Mouse (Mus musculus) thymus, postnatal 36 days (tissue): ENCODE measurements around the gene Strip1.
"Not testable (repeated sequence)": the region's sequence is repeated elsewhere in the genome, so short reads cannot be mapped to it uniquely, and the experiment has no call there.

Experiments used
- DNase-seq, 2 experiments: peaks; one replicate each; pipeline ENCODE4 v3.0.0; 2022; ENCODE audit warnings: mixed read lengths in 2 of 2

The Strip1 gene

GRCm38 (mm10) chr3:107631523-107631958 lies at the start of gene Strip1:
Strip1 (minus strand) TSS chr3:107631694.
- peak; percentile 87 to 90 for DNase-seq

- DNase-seq, result no peak
Measured at GRCm38 (mm10) chr3:107680790-107681576, 49.5 kb upstream of the Strip1 start.

GRCm38 (mm10) chr3:107671509-107671908 lies 40.0 kb upstream of the Strip1 start:
- no peak for DNase-seq

DNA sequence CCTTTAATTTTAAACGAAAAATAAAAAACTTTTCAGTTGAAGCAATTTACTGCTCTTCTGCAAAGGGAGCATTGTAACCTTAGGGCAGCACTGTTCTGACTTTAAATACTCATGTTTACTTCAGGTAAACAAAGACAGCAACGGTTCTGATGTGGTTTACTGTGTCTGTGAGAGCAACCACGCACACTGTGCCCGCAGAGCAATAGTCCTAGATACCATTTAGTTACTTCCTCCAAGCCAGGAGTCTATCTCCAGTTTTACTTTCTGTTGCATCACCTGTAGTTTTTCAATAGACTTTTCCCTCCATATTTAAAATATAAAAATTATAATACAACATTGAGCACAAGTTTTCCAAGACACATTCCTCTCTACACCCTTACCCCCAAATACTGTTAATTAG lies 39.0 kb upstream of the Strip1 start:
- no peak for DNase-seq

DNA sequence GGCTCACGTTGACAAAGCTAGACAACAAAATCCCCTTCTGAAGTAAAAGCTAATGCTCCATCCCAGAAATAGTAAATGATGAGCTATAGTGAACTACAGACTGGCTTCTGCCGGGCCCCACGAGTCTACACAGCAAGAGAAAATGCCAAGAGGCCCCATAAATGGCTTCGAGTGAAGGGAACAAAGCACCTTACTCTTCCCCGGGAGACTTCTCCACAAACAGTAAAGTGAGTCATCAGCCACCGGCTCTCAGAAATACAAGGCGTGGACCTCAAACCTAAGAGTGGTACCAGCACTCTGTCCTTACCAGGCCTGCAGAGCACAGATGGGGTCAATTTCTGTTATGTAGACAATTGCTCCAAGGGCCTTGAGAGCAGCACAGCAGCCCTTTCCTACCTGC lies 37.3 kb upstream of the Strip1 start:
- DNase-seq, result no peak

DNA sequence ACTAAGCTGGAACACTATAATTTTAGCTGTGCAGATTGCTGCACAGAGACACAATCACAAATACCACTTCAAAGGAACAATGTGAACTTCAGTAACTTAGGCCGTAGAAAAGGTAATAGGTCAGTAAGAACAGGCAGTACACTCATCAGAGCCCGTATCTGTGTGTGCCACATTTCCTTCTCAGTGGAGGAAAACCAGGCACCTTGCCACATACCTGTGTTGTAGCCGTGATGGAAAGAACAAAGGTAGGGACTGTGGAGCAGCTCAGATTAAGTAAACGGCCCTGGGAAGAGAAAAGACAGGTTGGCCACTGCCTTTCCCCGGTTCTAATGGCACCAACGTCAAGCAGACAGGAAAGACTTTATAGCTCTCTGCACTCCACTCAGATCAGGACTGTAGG lies 35.9 kb upstream of the Strip1 start:
- DNase-seq, result no peak

DNA sequence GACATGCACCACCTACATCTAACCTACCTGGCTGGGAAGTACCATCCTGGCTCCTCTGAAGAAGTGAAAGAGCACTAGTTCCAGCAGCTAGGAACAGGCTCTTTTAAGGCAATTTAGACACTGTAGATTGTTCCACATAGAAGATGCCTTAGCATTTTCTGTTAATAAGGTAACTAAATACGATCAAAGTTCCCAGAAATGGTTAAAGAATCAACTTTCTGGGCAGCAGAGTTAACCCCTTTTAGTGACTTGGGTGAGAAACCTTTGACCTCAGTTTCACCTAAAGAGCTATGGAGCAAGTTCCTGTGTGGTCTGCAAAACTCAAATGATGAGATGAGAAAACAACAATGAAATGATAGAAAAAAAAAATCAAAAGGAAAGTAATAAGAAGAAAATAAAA lies 33.1 kb upstream of the Strip1 start:
- DNase-seq, result no peak

GRCm38 (mm10) chr3:107659000-107659399 lies 27.5 kb upstream of the Strip1 start:
- DNase-seq, result no peak

GRCm38 (mm10) chr3:107656888-107657287 lies 25.4 kb upstream of the Strip1 start:
- DNase-seq, result no peak

GRCm38 (mm10) chr3:107656151-107656550 lies 24.7 kb upstream of the Strip1 start:
- DNase-seq, result no peak

DNA sequence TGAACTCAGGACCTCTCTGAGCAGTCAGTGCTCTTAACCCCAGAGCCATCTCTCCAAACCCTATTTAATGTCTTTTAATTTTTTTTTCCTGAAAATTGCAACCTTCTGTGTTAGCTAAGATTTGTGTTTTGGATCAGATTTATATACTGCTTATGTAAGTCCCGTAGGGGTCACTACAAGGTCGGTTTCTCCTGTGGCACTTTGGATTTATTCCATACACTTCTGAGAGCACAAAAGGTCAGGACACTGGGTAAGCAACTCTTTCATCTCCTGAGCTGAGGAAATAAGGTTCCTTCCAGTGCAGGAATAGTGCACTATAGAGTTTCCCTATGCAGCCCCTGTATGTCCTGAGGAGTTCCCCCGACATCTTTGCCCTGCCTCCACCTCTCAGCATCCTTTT lies 24.0 kb upstream of the Strip1 start:
- DNase-seq, result no peak

- no peak for DNase-seq
Measured at GRCm38 (mm10) chr3:107654861-107655260, 23.4 kb upstream of the Strip1 start.

- no peak for DNase-seq
Measured at GRCm38 (mm10) chr3:107652968-107653367, 21.5 kb upstream of the Strip1 start.

- DNase-seq, result not testable (repeated sequence)
Measured at GRCm38 (mm10) chr3:107650276-107650675, 18.8 kb upstream of the Strip1 start.

GRCm38 (mm10) chr3:107646947-107647346 lies 15.5 kb upstream of the Strip1 start:
- no peak for DNase-seq

DNA sequence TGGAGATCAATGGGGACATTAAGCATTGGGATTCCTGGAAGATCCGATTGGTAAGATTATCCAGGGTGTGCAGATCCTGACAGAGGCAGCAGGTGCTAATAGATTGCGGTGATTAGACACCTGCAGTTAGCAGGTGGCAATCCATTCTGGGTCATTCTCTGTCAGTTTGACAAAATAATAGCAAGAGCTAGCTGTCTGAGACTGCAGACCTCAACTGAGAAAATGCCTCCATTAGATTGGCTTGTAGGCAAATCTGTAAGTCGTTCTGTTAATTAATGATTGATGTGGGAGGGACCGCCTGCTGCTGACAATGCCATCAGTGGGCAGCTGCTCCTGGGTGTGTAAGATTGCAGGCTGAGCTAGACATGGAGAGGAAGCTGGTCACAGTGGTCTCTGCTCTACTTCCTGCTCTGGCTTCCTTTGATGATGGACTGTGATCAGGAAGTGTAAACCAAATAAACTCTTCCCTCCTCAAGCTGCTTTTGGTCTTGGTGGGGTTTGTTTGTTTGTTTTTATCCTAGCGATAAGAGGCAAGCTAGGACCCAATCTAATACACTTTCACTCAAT lies 6.2 kb upstream of the Strip1 start:
- DNase-seq, result no peak

DNA sequence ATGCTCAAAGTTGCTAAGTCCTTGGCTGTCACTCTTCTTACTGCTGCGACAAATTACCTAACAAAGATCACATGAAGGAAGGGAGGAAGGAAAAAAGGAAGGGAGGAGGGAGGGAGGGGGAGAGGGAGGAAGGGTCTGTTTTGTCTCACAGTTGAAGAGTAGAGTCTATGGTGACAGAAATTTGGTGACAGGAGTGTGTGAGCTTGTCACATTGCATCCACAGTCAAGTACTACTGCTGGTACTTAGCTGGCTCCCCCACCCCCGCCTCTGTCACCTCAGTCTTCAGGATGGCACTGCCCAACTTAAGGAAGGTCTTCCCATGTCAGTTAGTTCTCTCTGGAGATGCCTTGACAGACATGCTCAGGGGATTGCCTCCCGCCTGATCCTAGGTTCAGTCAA lies 4.7 kb upstream of the Strip1 start:
- no peak for DNase-seq

- no peak for DNase-seq
Measured at GRCm38 (mm10) chr3:107635836-107636235, 4.3 kb upstream of the Strip1 start.

DNA sequence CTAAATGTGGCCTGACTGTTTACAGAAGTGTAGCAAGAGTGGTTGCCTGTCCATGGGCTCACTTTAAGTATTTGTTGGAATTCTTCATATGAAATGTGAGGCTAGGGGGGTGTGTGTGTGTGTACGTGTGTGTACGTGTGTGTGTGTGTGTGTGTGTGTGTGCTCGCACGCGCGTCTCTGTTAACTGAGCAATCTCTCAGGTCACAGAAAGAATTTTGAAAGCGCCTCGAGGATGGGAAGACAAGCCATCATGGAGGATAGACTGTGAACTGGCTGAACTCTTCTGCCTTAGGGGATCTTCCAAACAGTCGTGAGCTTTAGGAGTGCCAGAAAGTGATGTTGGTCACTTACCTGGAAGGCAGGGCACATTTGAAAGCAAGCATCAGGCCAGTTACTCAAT lies 2.4 kb upstream of the Strip1 start:
- no peak for DNase-seq

DNA sequence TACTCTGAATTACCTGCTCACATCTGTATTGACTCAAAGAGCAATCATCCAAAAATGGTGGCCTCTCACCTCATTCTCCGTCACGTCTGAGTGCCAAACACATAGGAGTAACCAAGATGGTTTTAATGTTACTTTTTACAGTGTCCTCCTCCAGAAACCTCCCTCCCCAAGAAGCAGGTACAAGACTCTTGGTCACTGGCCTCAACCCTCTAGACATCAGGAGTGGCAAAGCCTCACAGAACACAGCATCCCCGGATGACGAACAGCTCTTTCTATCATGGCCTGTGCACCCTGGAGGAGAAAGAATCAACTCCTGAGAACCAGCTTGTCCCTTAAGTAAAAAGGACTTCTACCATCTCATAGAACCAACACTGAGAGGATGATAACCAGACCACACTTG lies 1.3 kb upstream of the Strip1 start:
- DNase-seq, result no peak

DNA sequence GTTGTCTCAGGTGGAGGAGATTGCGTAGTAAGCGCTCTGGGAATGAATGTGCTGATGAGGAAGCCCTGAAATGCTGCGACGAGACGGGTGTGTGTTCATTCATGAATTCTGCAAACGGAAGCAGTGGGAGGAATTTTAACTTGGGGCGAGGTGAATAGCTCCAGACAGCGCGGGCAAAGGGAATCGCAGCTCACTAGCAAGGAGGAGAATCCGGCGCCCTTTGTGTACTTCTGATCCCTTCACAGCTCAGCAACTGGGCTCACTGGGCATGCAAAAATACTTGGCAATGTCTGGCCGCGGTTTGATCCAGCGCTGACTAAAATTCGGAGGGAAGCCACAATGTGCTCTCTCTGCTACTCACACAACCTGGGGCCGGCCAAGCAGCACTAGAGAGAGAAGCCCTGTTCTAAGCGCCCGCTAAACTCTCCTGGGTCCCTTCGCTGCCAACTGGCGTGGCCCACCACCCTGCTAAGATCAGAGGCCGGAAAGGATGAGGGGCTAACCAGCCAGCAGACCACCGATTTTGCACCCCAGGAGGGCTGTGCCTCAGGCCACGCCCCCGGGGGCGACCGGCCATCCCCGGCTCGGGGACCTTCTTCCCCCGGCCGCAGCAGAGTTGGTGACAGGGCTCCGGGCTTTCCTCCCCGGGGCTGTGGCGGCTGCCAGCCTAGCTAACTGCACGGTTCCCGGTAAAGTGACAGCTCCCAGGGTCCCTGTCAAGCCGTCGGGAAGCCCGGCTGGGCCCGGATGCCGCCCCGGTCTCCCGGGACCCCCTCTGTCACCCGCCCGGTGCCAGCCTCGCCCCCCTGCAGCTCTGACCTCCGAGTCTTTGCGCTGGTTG lies 592 bp downstream of the Strip1 start, which contains the start of gene Gm10961:
Gene Gm10961, plus strand, starts transcription at position 641 of the 841 bp plus-strand sequence.
- no peak for DNase-seq

GRCm38 (mm10) chr3:107629411-107629810 lies 2.1 kb downstream of the Strip1 start:
- no peak for DNase-seq

DNA sequence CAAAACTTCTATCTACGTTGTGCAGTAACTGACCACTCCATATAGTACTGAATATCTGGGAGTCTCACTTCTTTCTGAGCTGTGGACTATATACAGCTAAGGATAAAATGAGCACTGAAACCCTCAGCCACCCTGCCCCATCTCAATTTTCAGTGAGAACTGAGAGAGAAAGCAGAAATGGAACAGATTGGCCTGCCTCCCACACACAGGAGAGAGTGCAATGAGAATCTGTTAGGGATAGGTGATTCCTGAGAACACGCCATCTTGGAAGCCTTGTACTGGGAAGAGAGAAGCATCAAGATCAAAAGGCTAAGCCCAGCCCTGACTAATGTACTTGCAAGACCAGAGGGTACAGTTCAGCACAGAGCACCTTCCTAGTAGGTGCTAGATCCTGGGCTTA lies 2.9 kb downstream of the Strip1 start:
- DNase-seq, result no peak

DNA sequence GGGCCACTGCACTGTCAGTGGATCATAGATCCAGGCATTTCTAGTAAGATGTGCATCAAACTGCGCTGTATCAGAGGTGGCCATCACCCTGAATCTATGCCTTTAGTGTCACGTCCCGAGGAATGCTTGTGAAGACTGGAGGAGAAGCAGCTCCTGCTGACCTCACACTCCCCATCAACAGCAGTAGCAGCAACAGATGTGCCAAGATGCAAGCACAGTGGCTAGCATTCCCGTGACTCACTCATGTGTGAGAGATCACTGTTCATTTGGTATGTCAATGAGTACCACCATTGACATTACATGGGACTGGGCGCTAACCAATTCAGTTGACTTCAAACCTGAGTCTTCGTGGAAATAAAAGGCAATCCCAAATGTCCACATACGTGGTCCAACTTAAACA lies 3.9 kb downstream of the Strip1 start:
- DNase-seq, result no peak
